Mouse (Mus musculus): ENCODE data around the gene Gfra4. TPM values are rescaled to one million over a fixed set of nuclear protein-coding genes. Genes with fewer than 3 reads are reported as not detected.

Gene Gfra4
- polyA plus RNA-seq, 1 experiment from 2014 or later, result 10.9 TPM

GRCm38 (mm10) chr2:131030998-131031397 lies 11.9 kb downstream of the Gfra4 start:
- Histone ChIP-seq H3K4me2 (ENCODE audit: low read depth, severe bottlenecking) (no peak overlapping the region), H3K4me3 (ENCODE audit: low read depth, low read length) (no peak overlapping the region), H3K27ac (replicated peaks; ENCODE audit: low read depth, low read length) (no peak overlapping the region), H3K27me3 (ENCODE audit: control insufficient read depth, insufficient read depth, low read length) (no peaks in the 10 kb centered on the region), H3K36me3 (ENCODE audit: control insufficient read depth, insufficient read depth, low read length) (no peaks in the 10 kb centered on the region), H3K9me3 (ENCODE audit: control insufficient read depth, low read length) (no peaks in the 10 kb centered on the region), H3K4me1 (ENCODE audit: control insufficient read depth, insufficient read depth, low read length) (no peaks in the 10 kb centered on the region), H3K9ac (ENCODE audit: low read length) (no peak overlapping the region)
- DNase-seq (ENCODE audit: low spot score) (no peak), ATAC-seq (ENCODE audit: insufficient number of reproducible peaks, low FRiP score, low TSS enrichment, low read depth) (no peak)
- WGBS, result 94% methylated on average over 1 of the region's 1 CpGs

- Histone ChIP-seq H3K27ac (replicated peaks; ENCODE audit: low read depth, low read length) (no peak overlapping the region), H3K4me3 (ENCODE audit: low read depth, low read length) (no peak overlapping the region), H3K9me3 (ENCODE audit: control insufficient read depth, low read length) (no peaks in the 10 kb centered on the region), H3K4me2 (ENCODE audit: low read depth, severe bottlenecking) (no peak overlapping the region), H3K36me3 (ENCODE audit: control insufficient read depth, insufficient read depth, low read length) (no peaks in the 10 kb centered on the region), H3K4me1 (ENCODE audit: control insufficient read depth, insufficient read depth, low read length) (no peaks in the 10 kb centered on the region), H3K27me3 (ENCODE audit: control insufficient read depth, insufficient read depth, low read length) (no peaks in the 10 kb centered on the region), H3K9ac (ENCODE audit: low read length) (no peak overlapping the region)
- DNase-seq (ENCODE audit: low spot score), result no peak
- ATAC-seq (ENCODE audit: insufficient number of reproducible peaks, low FRiP score, low TSS enrichment, low read depth), result no peak
- WGBS, result 94% methylated on average over 2 of the region's 2 CpGs
These were observed 12.3 kb downstream of the Gfra4 start for GRCm38 (mm10) chr2:131030561-131030960.

- Histone ChIP-seq H3K4me2 (ENCODE audit: low read depth, severe bottlenecking) (no peak overlapping the region), H3K27ac (replicated peaks; ENCODE audit: low read depth, low read length) (no peak overlapping the region), H3K9ac (ENCODE audit: low read length) (no peak overlapping the region), H3K4me3 (ENCODE audit: low read depth, low read length) (no peak overlapping the region), H3K9me3 (ENCODE audit: control insufficient read depth, low read length) (no peaks in the 10 kb centered on the region), H3K36me3 (ENCODE audit: control insufficient read depth, insufficient read depth, low read length) (no peaks in the 10 kb centered on the region), H3K27me3 (ENCODE audit: control insufficient read depth, insufficient read depth, low read length) (no peaks in the 10 kb centered on the region), H3K4me1 (ENCODE audit: control insufficient read depth, insufficient read depth, low read length) (no peaks in the 10 kb centered on the region)
- 75% methylated on average over 9 of the region's 9 CpGs for WGBS
- ATAC-seq (ENCODE audit: insufficient number of reproducible peaks, low FRiP score, low TSS enrichment, low read depth), result no peak
- DNase-seq (ENCODE audit: low spot score), result no peak
These were observed 13.6 kb downstream of the Gfra4 start for GRCm38 (mm10) chr2:131029065-131029935.

GRCm38 (mm10) chr2:131026941-131027340 lies 15.9 kb downstream of the Gfra4 start:
- DNase-seq (ENCODE audit: low spot score), result no peak
- H3K36me3 ChIP-seq (ENCODE audit: control insufficient read depth, insufficient read depth, low read length), result no peaks in the 10 kb centered on the region

GRCm38 (mm10) chr2:131025230-131025629 lies 17.7 kb downstream of the Gfra4 start:
- Histone ChIP-seq H3K27me3 (ENCODE audit: control insufficient read depth, insufficient read depth, low read length) (no peaks in the 10 kb centered on the region), H3K36me3 (ENCODE audit: control insufficient read depth, insufficient read depth, low read length) (no peaks in the 10 kb centered on the region), H3K4me2 (ENCODE audit: low read depth, severe bottlenecking) (no peak overlapping the region), H3K9ac (ENCODE audit: low read length) (no peak overlapping the region), H3K4me1 (ENCODE audit: control insufficient read depth, insufficient read depth, low read length) (no peaks in the 10 kb centered on the region), H3K9me3 (ENCODE audit: control insufficient read depth, low read length) (no peaks in the 10 kb centered on the region), H3K4me3 (ENCODE audit: low read depth, low read length) (no peak overlapping the region), H3K27ac (replicated peaks; ENCODE audit: low read depth, low read length) (no peak overlapping the region)
- ATAC-seq (ENCODE audit: insufficient number of reproducible peaks, low FRiP score, low TSS enrichment, low read depth), result no peak
- no peak for DNase-seq (ENCODE audit: low spot score)
- 90% methylated on average over 2 of the region's 2 CpGs for WGBS

More at GRCm38 (mm10) chr2:131026941-131027340, 15.9 kb downstream of the Gfra4 start:
- Histone ChIP-seq H3K4me1 (ENCODE audit: control insufficient read depth, insufficient read depth, low read length) (no peaks in the 10 kb centered on the region), H3K4me3 (ENCODE audit: low read depth, low read length) (no peak overlapping the region), H3K4me2 (ENCODE audit: low read depth, severe bottlenecking) (no peak overlapping the region), H3K27ac (replicated peaks; ENCODE audit: low read depth, low read length) (no peak overlapping the region), H3K27me3 (ENCODE audit: control insufficient read depth, insufficient read depth, low read length) (no peaks in the 10 kb centered on the region), H3K9ac (ENCODE audit: low read length) (no peak overlapping the region), H3K9me3 (ENCODE audit: control insufficient read depth, low read length) (no peaks in the 10 kb centered on the region)
- ATAC-seq (ENCODE audit: insufficient number of reproducible peaks, low FRiP score, low TSS enrichment, low read depth), result no peak
- WGBS, result 90% methylated on average over 3 of the region's 3 CpGs

GRCm38 (mm10) chr2:131010566-131010965 lies 32.3 kb downstream of the Gfra4 start:
- Histone ChIP-seq H3K36me3 (ENCODE audit: control insufficient read depth, insufficient read depth, low read length) (no peaks in the 10 kb centered on the region), H3K4me3 (ENCODE audit: low read depth, low read length) (no peak overlapping the region), H3K4me2 (ENCODE audit: low read depth, severe bottlenecking) (no peak overlapping the region), H3K9me3 (ENCODE audit: control insufficient read depth, low read length) (no peaks in the 10 kb centered on the region), H3K4me1 (ENCODE audit: control insufficient read depth, insufficient read depth, low read length) (no peaks in the 10 kb centered on the region), H3K27me3 (ENCODE audit: control insufficient read depth, insufficient read depth, low read length) (no peaks in the 10 kb centered on the region), H3K27ac (replicated peaks; ENCODE audit: low read depth, low read length) (no peak overlapping the region), H3K9ac (ENCODE audit: low read length) (no peak overlapping the region)
- DNase-seq (ENCODE audit: low spot score) (no peak), ATAC-seq (ENCODE audit: insufficient number of reproducible peaks, low FRiP score, low TSS enrichment, low read depth) (no peak)
- 83% methylated on average over 1 of the region's 1 CpGs for WGBS

- H3K9me3 ChIP-seq (ENCODE audit: control insufficient read depth, low read length), result no peaks in the 10 kb centered on the region
- no peak overlapping the region for H3K9ac ChIP-seq (ENCODE audit: low read length)
- H3K36me3 ChIP-seq (ENCODE audit: control insufficient read depth, insufficient read depth, low read length), result 0 out of 2 replicates have a peak, but pooled peaks cover 3% of the 10 kb centered on the region
- no peaks in the 10 kb centered on the region for H3K4me1 ChIP-seq (ENCODE audit: control insufficient read depth, insufficient read depth, low read length)
- no peak overlapping the region for H3K27ac ChIP-seq (replicated peaks; ENCODE audit: low read depth, low read length)
- no peak for DNase-seq (ENCODE audit: low spot score)
- ATAC-seq (ENCODE audit: insufficient number of reproducible peaks, low FRiP score, low TSS enrichment, low read depth), result no peak
- 84% methylated on average over 2 of the region's 2 CpGs for WGBS
- no peak overlapping the region for H3K4me2 ChIP-seq (ENCODE audit: low read depth, severe bottlenecking)
- H3K4me3 ChIP-seq (ENCODE audit: low read depth, low read length), result no peak overlapping the region
- H3K27me3 ChIP-seq (ENCODE audit: control insufficient read depth, insufficient read depth, low read length), result no peaks in the 10 kb centered on the region
These were observed 33.8 kb downstream of the Gfra4 start for GRCm38 (mm10) chr2:131009123-131009522.

GRCm38 (mm10) chr2:130992818-130993217 lies 50.1 kb downstream of the Gfra4 start:
- no peak overlapping the region for H3K9ac ChIP-seq (ENCODE audit: low read length)
- H3K36me3 ChIP-seq (ENCODE audit: control insufficient read depth, insufficient read depth, low read length), result no peaks in the 10 kb centered on the region
- H3K27ac ChIP-seq (replicated peaks; ENCODE audit: low read depth, low read length), result no peak overlapping the region
- 95% methylated on average over 2 of the region's 2 CpGs for WGBS
- DNase-seq (ENCODE audit: low spot score) (no peak), ATAC-seq (ENCODE audit: insufficient number of reproducible peaks, low FRiP score, low TSS enrichment, low read depth) (no peak)
- no peak overlapping the region for H3K4me3 ChIP-seq (ENCODE audit: low read depth, low read length)
- no peak overlapping the region for H3K4me2 ChIP-seq (ENCODE audit: low read depth, severe bottlenecking)
- no peaks in the 10 kb centered on the region for H3K9me3 ChIP-seq (ENCODE audit: control insufficient read depth, low read length)
- no peaks in the 10 kb centered on the region for H3K4me1 ChIP-seq (ENCODE audit: control insufficient read depth, insufficient read depth, low read length)
- H3K27me3 ChIP-seq (ENCODE audit: control insufficient read depth, insufficient read depth, low read length), result no peaks in the 10 kb centered on the region
